Mouse (Mus musculus) right cerebral cortex, postnatal 14 days (tissue): ENCODE results near the gene Prox2.
A peak's percentile ranks its signal among the peaks of the same experiment; 100 is the strongest.
"Not testable (repeated sequence)": the region's sequence is repeated elsewhere in the genome, so short reads cannot be mapped to it uniquely, and the experiment has no call there.

ENCODE experiments used
- DNase-seq: peaks from one replicate; pipeline ENCODE4 v3.0.0; 2022

The Prox2 gene

GRCm38 (mm10) chr12:85110698-85111592 lies at the start of gene Prox2, which contains the start of gene Dlst:
Prox2 (minus strand) TSS chr12:85110759.
Dlst (plus strand) TSS chr12:85110833.
- peak; percentile 90 for DNase-seq

DNA sequence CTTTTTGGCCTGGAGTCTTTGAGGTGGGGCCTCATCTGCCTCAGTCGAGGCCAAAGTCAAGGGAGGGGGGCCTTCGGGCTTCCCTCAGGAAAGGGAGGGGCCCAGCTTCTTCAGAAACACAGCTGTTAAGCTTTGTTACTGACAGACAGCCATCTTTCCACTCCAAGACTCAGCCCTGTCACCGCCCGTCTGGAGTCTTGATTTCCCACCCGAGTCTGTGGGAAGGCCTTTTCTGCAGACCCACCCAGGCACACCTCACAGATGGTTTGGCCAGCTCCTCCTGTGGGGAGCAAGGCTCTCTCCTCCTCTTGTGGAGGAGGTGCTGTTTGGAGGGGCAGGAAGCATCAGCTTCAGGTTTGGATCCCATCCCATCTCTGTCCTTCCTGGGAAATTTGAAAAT lies 49.0 kb upstream of the Prox2 start:
- no peak for DNase-seq

DNA sequence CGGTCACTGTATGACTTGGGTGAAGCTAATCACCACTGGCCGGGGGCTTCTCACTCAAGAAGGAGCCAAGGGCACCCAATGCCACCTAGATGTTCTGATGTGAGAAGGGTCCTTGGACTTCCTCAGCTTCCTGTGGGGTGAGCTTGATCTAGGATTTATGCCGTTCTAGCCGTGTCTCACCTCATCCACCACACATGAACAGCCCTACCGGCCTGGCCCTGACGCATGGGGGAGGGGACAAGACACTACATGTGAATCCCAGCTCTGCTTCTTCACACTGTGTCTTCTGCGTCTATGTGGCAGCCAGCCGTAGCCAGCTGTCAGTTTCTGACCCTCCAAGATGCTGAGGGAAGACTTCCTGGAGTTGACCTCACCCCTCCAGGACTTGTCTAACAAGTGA lies 48.2 kb upstream of the Prox2 start:
- no peak for DNase-seq

DNA sequence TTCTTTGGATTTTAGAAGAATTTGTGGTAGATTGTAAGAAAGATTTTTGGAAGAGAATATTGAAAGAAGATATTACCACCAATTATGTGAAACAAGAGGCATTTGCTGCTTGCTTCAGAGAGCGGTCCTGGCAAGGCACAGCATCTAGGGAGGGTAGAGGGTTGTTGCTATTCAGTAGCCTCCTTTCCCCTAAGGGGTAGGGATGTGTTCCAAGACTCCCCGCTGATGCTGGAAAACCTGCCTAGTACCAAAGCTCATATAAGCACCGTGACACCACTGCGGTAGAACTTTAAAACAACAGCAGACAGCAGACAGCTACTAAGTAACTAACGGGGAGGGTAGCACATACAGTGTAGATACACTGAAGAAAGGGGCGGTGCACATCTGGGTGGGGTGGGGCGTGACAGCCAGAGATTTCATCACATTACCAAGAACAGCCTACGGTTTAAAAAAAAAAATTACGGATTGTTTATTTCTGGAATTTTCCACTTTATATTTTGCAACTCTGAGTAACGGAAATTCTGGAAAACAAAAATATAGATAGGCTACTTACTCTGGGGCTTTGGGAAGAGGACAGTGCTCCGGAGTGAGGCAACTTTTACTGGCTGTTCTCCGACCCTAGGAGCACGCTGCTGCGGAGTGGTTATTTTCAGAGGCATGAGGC lies 47.4 kb upstream of the Prox2 start:
- no peak for DNase-seq

DNA sequence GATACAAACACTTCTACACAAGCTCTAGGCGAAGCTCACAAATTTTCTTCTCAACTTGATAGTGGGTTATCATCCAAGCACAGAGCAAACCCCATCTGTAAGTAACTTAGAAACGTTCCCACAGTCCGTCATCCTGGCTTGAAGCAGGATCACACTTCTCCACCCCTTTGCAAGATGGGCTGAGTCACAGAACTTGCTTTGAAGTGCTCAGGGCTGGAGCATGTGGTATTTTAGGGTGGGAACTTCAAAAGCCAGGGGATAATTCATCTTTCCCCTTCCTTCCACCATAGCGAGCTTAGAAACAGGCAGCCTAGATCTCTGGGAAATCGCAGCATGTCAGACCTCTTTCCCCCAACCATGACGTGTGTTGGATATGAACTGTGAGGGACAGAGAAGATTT lies 45.8 kb upstream of the Prox2 start:
- DNase-seq = no peak

DNA sequence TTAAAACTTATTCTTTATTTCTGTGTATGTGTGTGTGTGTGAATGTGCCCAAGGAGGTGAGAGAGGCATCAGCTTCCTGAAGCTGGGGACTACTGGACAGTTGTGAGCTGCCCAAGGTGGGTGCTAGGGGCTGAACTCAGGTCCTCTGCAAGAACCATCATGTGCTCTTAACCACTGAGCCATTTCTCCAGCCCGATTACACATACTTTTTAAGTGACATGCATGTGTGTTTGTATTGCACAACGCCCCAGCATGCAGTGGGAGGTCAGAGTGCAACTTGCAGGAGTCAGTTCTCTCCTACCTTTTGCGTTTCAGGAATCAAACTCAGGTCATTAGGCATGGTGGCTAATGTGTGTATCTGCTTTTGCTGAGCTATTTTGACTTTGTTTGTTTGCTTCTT lies 42.5 kb upstream of the Prox2 start:
- DNase-seq = no peak

DNA sequence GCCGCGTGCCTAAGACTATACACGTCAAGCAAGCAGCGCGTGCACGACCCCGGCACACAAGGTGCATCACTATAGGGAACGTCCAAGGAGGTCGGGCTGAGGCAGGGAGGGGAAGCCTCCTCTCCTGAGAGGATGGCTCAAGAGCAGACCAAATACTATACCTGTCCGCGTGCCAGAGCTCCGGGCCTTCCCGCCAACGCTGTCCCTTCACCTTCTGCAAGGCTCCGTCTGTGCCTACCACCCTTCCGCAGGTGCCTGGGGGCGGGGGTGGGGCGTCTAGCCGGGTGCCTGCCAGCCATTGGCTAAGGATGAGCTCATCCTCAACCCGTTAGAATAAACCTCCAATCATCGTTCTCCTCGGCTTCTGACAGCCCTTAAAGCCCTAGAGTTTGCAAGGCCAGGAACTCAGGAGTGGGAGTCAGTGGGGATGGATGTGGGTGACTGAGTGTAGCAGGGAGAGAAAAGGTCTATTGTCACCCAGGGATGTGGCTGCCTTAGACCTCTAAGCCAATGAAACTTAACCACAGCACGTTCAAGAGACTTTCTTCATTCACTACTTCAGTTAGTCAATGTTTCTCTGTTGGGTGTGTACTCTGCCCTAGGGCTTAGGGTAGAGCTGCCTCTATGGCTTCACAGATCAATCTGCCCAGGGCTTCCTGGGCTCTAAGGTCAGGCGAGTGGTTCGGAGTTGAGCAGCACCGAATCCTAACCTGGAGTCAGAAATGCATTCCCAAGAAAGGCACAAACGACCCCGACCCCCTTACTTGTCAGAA lies 40.6 kb upstream of the Prox2 start, which contains the start of gene Rps6kl1:
Gene Rps6kl1 (minus strand): TSS at position 263 of the 773 bp plus-strand sequence.
- peak; percentile 73 for DNase-seq

DNA sequence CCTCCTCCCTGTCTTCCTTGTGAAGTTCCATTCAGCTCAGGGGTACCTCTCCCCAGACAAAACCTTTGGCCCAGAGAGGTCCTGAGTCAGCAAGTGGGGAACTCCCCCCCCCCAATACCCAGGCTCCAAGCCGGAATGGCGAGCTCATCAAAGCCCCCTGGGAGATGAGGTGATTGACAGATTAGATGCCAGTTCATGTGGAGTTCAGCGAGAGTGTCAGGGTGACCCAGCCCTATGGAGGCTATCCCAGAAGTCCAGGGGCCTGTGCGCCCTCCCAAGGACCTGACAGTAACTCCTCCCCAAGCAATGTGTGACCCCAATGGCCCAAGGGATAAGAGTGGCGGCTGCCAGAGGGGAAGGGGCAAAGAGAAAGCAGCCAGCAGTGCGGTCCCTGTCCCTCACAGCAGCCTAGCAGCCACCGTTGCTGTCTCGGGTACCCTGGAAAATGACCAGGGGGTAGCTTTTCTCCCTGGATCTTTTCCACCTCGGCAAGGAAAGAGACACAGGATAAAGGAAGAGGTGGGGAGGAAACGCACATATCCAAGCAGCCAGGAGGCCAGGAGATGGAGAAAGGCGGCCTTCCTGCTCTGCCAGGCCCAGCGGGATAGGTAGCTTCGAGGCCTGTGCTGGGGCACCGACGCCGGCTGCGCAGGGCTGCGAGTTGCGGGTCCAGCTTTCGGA lies 39.9 kb upstream of the Prox2 start:
- DNase-seq = no peak

GRCm38 (mm10) chr12:85146881-85147280 lies 36.3 kb upstream of the Prox2 start:
- no peak for DNase-seq

DNA sequence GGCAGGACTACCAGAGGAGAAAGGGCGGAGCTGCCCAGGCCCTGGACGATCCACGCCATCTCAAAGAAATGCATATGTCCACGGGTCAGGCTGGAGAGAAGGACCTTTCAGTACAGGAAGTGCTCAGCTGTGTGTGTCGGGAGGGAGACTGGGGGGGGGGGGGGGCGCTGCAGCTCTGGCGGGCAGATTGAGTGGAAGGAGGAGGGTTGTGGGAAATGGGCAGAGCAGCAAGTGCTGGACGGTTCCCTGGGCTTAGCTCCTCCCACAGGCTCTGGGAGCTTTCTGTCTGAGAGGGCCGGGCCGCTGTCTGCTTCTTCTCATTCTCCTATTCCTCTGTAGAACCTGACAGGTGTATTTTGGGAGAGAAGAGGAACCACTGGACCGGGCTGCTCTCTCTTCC lies 35.8 kb upstream of the Prox2 start:
- DNase-seq = no peak

GRCm38 (mm10) chr12:85145630-85146029 lies 35.1 kb upstream of the Prox2 start:
- no peak for DNase-seq

- DNase-seq = no peak
Measured at GRCm38 (mm10) chr12:85144821-85145220, 34.3 kb upstream of the Prox2 start.

DNA sequence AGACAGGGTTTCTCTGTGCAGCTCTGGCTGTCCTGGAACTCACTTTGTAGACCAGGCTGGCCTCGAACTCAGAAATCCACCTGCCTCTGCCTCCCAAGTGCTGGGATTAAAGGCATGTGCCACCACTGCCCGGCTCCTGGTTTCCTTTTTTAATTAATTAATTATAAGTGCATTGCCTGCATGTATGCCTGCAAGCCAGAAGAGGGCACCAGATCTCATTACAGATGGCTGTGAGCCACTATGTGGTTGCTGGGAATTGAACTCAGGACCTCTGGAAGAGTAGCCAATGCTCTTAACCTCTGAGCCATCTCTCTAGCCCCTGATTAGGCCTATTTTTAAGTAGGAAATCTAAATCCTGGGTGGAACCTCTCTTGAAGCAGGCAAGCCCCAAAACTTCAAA lies 33.7 kb upstream of the Prox2 start:
- DNase-seq = not testable (repeated sequence)

GRCm38 (mm10) chr12:85142803-85143202 lies 32.2 kb upstream of the Prox2 start:
- DNase-seq = peak; percentile 84

- DNase-seq = no peak
Measured at GRCm38 (mm10) chr12:85141096-85141495, 30.5 kb upstream of the Prox2 start.

- DNase-seq = no peak
Measured at GRCm38 (mm10) chr12:85140036-85140701, 29.6 kb upstream of the Prox2 start.

DNA sequence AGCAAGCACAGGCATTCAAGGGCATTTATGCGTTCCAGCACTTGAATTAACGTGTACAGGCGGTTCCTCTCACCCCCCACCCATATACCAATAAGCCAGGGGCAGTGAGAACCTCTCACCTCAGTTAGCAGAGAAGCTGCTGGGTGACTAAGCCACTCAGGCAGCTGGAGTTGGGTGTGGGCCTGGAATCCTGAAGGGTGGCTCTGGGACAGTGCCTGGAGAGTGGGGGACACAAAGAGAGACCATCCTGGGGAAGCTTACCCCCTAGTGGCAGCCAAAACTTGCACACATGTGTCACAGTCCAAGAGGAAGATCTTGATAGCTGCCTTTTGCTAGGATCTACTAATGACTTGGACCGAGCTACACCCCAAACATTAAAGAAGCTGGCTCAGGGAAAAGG lies 26.1 kb upstream of the Prox2 start:
- no peak for DNase-seq

DNA sequence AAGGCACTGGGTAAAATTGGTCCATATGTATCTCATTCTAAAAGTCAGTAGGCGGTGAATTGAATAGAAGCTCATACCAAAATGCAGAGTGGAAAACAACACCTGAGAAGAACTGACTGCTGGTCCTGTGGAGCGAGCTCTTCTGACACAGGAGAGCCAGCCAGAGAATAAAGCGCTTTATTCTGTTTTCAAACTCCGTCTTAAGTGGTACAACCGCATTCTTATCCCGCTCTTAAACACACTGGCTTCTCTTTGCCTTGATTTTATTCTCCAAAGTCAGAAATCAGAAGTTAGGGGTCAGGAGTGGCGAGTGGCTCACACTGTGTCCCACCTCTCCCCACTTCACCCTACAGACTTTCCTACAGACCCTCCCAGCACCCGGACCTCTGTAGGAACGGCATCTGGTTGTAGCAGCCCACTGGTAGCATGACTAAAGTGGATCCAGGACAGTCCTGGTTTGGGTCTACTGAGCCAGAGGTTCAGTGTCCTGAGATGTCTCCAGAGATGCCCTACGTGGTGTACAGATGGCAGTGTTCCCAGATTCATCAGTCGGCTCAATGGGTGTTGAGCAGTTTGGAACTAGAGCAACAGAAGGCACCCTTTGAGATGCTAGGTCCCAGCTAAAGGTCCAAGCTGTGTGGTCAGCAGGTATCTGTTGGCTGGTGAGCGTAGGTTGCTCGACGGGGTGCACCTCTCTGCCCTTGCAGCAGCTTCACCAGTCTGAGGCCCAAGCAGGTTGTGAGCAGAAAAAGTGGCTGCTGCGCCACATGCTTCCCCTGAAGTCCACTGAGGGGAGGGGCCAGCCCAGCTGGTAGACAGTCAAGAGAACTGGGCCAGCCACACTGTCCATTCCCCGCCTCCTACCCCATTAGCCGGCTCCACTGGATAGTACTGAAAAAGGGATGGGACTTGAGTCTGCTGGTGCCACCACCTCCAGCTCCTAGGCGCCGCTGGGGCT lies 25.2 kb upstream of the Prox2 start:
- no peak for DNase-seq

GRCm38 (mm10) chr12:85134043-85134794 lies 23.7 kb upstream of the Prox2 start:
- DNase-seq = no peak

DNA sequence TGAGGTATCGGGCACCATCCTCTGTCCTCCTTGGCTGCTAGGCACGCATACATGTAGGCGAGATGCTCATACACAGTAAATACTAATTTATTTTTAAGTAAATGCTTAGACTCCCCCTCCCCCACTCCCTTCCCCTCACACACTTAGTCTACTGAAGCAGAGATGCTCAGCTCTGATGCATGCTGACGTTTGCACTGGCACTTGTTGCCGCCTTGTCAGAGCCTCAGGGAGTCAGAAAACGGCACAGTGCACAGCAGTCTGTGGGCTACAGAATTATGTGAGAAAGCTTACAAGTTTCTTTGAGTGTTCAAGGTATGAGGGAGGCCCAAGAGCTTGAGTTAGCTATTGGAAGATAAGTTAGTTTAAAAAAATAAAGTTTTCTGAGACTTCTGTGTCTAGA lies 20.8 kb upstream of the Prox2 start:
- DNase-seq = no peak
